Mouse (Mus musculus) spleen, adult 2 months (tissue): ENCODE data around the gene Erf. TPM values are rescaled to one million over a fixed set of nuclear protein-coding genes. Genes with fewer than 3 reads are reported as not detected.

Experiments
- DNase-seq, 2 experiments: peaks; one replicate each; pipeline versions ENCODE4 v3.0.0 to v3.0.0-alpha.2; 2012 to 2021; ENCODE audit warnings: low spot score in 2 of 2, low read depth in 1 of 2
- H3K27ac ChIP-seq: fragments of 200-500 bp; 2 replicates; pipeline ENCODE4 v1.5.1; 2012; ENCODE audit warnings: low read length, inconsistent platforms; ENCODE audit not compliant: insufficient read depth
- H3K27me3 ChIP-seq: fragments of 200-500 bp; 2 replicates; pipeline ENCODE4 v1.6.1; 2012; ENCODE audit warnings: mild to moderate bottlenecking, moderate library complexity, low read length, inconsistent platforms; ENCODE audit not compliant: control insufficient read depth, insufficient read depth
- H3K36me3 ChIP-seq: fragments of 200-500 bp; 2 replicates; pipeline ENCODE4 v1.6.1; 2012; ENCODE audit warnings: mild to moderate bottlenecking, low read length, inconsistent platforms; ENCODE audit not compliant: control insufficient read depth, insufficient read depth
- H3K4me1 ChIP-seq: fragments of 200-500 bp; 2 replicates; pipeline ENCODE4 v1.6.1; 2011; ENCODE audit warnings: inconsistent platforms; ENCODE audit not compliant: control insufficient read depth, insufficient read depth, insufficient read length
- H3K4me3 ChIP-seq: fragments of 200-500 bp; 2 replicates; pipeline ENCODE4 v1.5.1; 2011; ENCODE audit warnings: mild to moderate bottlenecking, inconsistent platforms; ENCODE audit not compliant: insufficient read depth, insufficient read length; ENCODE audit errors: extremely low read depth
- CTCF ChIP-seq: fragments of 200-500 bp; IDR thresholded peaks from 2 replicates; pipeline ENCODE4 v1.5.1; 2011; ENCODE audit warnings: mild to moderate bottlenecking, inconsistent platforms; ENCODE audit not compliant: insufficient read depth, insufficient read length, insufficient replicate concordance; ENCODE audit errors: extremely low read depth
- POLR2A ChIP-seq: fragments of 200-500 bp; IDR thresholded peaks from 2 replicates; pipeline ENCODE4 v1.6.1; 2011; ENCODE audit warnings: low read depth, low read length, inconsistent platforms
- WGBS: fragments of 180-500 bp; shearing (Covaris S2); methylation state at CpG from one replicate; pipeline ENCODE4 v1.1.7; 2018; 5-methylcytosine and 5-hydroxymethylcytosine counted together
- polyA plus RNA-seq: library from polyadenylated mRNA; depleted of rRNA; stranded (reverse); fragments of >200 nt; gene quantifications from 2 replicates; pipeline ENCODE4 v1.2.3, GENCODE M21; 2012

The Erf gene
- polyA plus RNA-seq, 1 experiment, result 17.2 TPM

GRCm38 (mm10) chr7:25281166-25281733 is 30.7 kb upstream of the Erf start:
- TF ChIP-seq POLR2A (no peak), CTCF (no peak)
- no peak for DNase-seq
- WGBS, result 29% methylated on average over 12 of the region's 12 CpGs
- Histone ChIP-seq H3K27me3 (no peaks in the 10 kb centered on the region), H3K27ac (peak overlapping the region; percentile 96), H3K4me3 (peak overlapping the region; percentile 58; the same call in 1 of the 2 replicates), H3K4me1 (peaks cover 37% of the 10 kb centered on the region), H3K36me3 (peaks cover 14% of the 10 kb centered on the region)

- 22% methylated on average over 6 of the region's 6 CpGs for WGBS
- Histone ChIP-seq H3K27me3 (no peaks in the 10 kb centered on the region), H3K4me3 (peak overlapping the region; percentile 75), H3K4me1 (peaks cover 37% of the 10 kb centered on the region), H3K36me3 (peaks cover 3% of the 10 kb centered on the region), H3K27ac (peak overlapping the region; percentile 97)
- no peak for TF ChIP-seq POLR2A
- no peak for TF ChIP-seq CTCF
- DNase-seq, result no peak
Observed at GRCm38 (mm10) chr7:25279861-25280791, 29.6 kb upstream of the Erf start.

- DNase-seq, result peak; percentile 85 to 87
- H3K27ac ChIP-seq, result peak overlapping the region; percentile 97
- under 1% methylated on average over 38 of the region's 49 CpGs for WGBS
- no peaks in the 10 kb centered on the region for H3K27me3 ChIP-seq
- TF ChIP-seq CTCF (0 out of 2 replicates have a peak, but pooled peaks have one; percentile 14), POLR2A (peak; percentile 33)
- peaks cover 36% of the 10 kb centered on the region for H3K4me1 ChIP-seq
- H3K4me3 ChIP-seq, result peak overlapping the region; percentile 75
- H3K36me3 ChIP-seq, result no peaks in the 10 kb centered on the region
Observed at GRCm38 (mm10) chr7:25279076-25279860, 28.7 kb upstream of the Erf start.

GRCm38 (mm10) chr7:25278341-25279075 is 27.9 kb upstream of the Erf start:
- no peaks in the 10 kb centered on the region for H3K27me3 ChIP-seq
- WGBS, result 1% methylated on average over 47 of the region's 60 CpGs
- TF ChIP-seq CTCF, result peak; percentile 46; the same call in 1 of the 2 replicates
- peak; percentile 51 for TF ChIP-seq POLR2A
- peak overlapping the region; percentile 97 for H3K27ac ChIP-seq
- H3K4me3 ChIP-seq, result peak overlapping the region; percentile 75
- H3K4me1 ChIP-seq, result peaks cover 32% of the 10 kb centered on the region
- no peaks in the 10 kb centered on the region for H3K36me3 ChIP-seq
- DNase-seq, result peak; percentile 86 to 91

GRCm38 (mm10) chr7:25277998-25278340 is 27.4 kb upstream of the Erf start:
- H3K27me3 ChIP-seq, result no peaks in the 10 kb centered on the region
- H3K36me3 ChIP-seq, result 0 out of 2 replicates have a peak, but pooled peaks cover 2% of the 10 kb centered on the region
- H3K27ac ChIP-seq, result peak overlapping the region; percentile 48; the same call in 1 of the 2 replicates
- no peak for DNase-seq
- peaks cover 29% of the 10 kb centered on the region for H3K4me1 ChIP-seq
- TF ChIP-seq CTCF (no peak), POLR2A (no peak)
- H3K4me3 ChIP-seq, result peak overlapping the region; percentile 75; the same call in 1 of the 2 replicates
- WGBS, result 7% methylated on average over 4 of the region's 4 CpGs

- TF ChIP-seq CTCF (no peak), POLR2A (no peak)
- H3K27me3 ChIP-seq, result no peaks in the 10 kb centered on the region
- no peak overlapping the region for H3K4me3 ChIP-seq
- WGBS, result 75% methylated on average over 4 of the region's 4 CpGs
- peaks cover 29% of the 10 kb centered on the region for H3K4me1 ChIP-seq
- no peak for DNase-seq
- 0 out of 2 replicates have a peak overlapping the region, but pooled peaks have one; percentile 2 for H3K27ac ChIP-seq
- H3K36me3 ChIP-seq, result 0 out of 2 replicates have a peak, but pooled peaks cover 6% of the 10 kb centered on the region
Observed at GRCm38 (mm10) chr7:25277405-25277804, 26.8 kb upstream of the Erf start.
